Mouse (Mus musculus) limb, embryonic 14.5 days (tissue): ENCODE measurements around the gene Pmpca. TPM values are rescaled to one million over a fixed set of nuclear protein-coding genes. Genes with fewer than 3 reads are reported as not detected.
A peak's percentile ranks its signal among the peaks of the same experiment; 100 is the strongest.

Source experiments
- ATAC-seq: fragments of 200-750 bp; cut with Nextera tagmentation; 2 replicates; pipeline ENCODE4 v1.8.0; 2017; ENCODE audit warnings: low read depth, moderate number of reproducible peaks, moderate TSS enrichment; ENCODE audit not compliant: low FRiP score
- DNase-seq: peaks from one replicate; pipeline ENCODE4 v3.0.0-alpha.2; 2015; ENCODE audit warnings: low spot score
- H3K27ac ChIP-seq: fragments of 300-500 bp; sonication (generic); replicated peaks from 2 replicates; pipeline ENCODE4 v1.5.1; 2014; ENCODE audit warnings: low read depth, mild to moderate bottlenecking, low read length, moderate library complexity, mixed read lengths
- H3K27me3 ChIP-seq: fragments of 300-500 bp; sonication (generic); 2 replicates; pipeline ENCODE4 v1.6.1; 2014; ENCODE audit warnings: low read length, mixed read lengths; ENCODE audit not compliant: control insufficient read depth, insufficient read depth
- H3K36me3 ChIP-seq: fragments of 300-500 bp; sonication (generic); 2 replicates; pipeline ENCODE4 v1.6.1; 2014; ENCODE audit warnings: mild to moderate bottlenecking, low read length, moderate library complexity, mixed read lengths; ENCODE audit not compliant: control insufficient read depth, insufficient read depth
- H3K4me1 ChIP-seq: fragments of 300-500 bp; sonication (generic); 2 replicates; pipeline ENCODE4 v1.6.1; 2014; ENCODE audit warnings: antibody characterized with exemption, low read length, mixed read lengths; ENCODE audit not compliant: control insufficient read depth, insufficient read depth
- H3K4me2 ChIP-seq: fragments of 300-500 bp; sonication (generic); replicated peaks from 2 replicates; pipeline ENCODE4 v1.6.1; 2014; ENCODE audit warnings: low read depth, mild to moderate bottlenecking, low read length, moderate library complexity; ENCODE audit not compliant: severe bottlenecking
- H3K4me3 ChIP-seq: fragments of 300-500 bp; sonication (generic); replicated peaks from 2 replicates; pipeline ENCODE4 v1.5.1; 2014; ENCODE audit warnings: low read length
- H3K9ac ChIP-seq: fragments of 300-500 bp; sonication (generic); 2 replicates; pipeline ENCODE4 v1.6.1; 2014; ENCODE audit warnings: mild to moderate bottlenecking, low read depth, low read length, moderate library complexity; ENCODE audit not compliant: severe bottlenecking
- H3K9me3 ChIP-seq: fragments of 300-500 bp; sonication (generic); 2 replicates; pipeline ENCODE4 v1.6.1; 2016; ENCODE audit warnings: low read length; ENCODE audit not compliant: control insufficient read depth
- POLR2A ChIP-seq: fragments of 200-500 bp; IDR thresholded peaks from 2 replicates; pipeline ENCODE4 v1.8.0; 2012; ENCODE audit warnings: inconsistent platforms, mild to moderate bottlenecking, moderate library complexity, borderline replicate concordance; ENCODE audit not compliant: insufficient read depth, insufficient read length; ENCODE audit errors: extremely low read depth
- WGBS: fragments of 180-500 bp; shearing (Covaris S2); extraction: QIAGEN DNeasy Blood & Tissue Kit; methylation state at CpG from one replicate; pipeline ENCODE4 v1.1.7; 2014; 5-methylcytosine and 5-hydroxymethylcytosine counted together
- polyA plus RNA-seq, 2 experiments: library from polyadenylated mRNA; depleted of rRNA in 1 of 2; stranded (reverse) in 1 of 2; unstranded in 1 of 2; fragments of >200 nt; fragmentation: Nextera tagmentation in 1 of 2; extraction: Ambion mirVana in 1 of 2; gene quantifications; 2 replicates each; pipeline versions ENCODE4 v1.2.1 to v1.2.3; 2012 to 2014

Pmpca gene
- 106 and 108 TPM in 2 replicates for polyA plus RNA-seq (2012; rRNA removed)
- polyA plus RNA-seq (2014; fragmentation: Nextera tagmentation; extraction: Ambion mirVana) = 72.3 and 78.9 TPM in 2 replicates

- WGBS = under 1% methylated on average over 58 of the region's 60 CpGs
- Histone ChIP-seq H3K4me1 (peaks cover 10% of the 10 kb centered on the region), H3K36me3 (peaks cover 76% of the 10 kb centered on the region), H3K27ac (peak within 1 kb of the TSS; percentile 63), H3K9me3 (no peaks in the 10 kb centered on the region), H3K4me2 (peak within 1 kb of the TSS; percentile 90), H3K4me3 (peak within 1 kb of the TSS; percentile 96), H3K9ac (peak within 1 kb of the TSS; percentile 88), H3K27me3 (no peaks in the 10 kb centered on the region)
- DNase-seq (peak; percentile 76), ATAC-seq (peak; percentile 91)
- peak; percentile 82; the same call in 1 of the 2 replicates for TF ChIP-seq POLR2A
These were observed at the start of gene Pmpca, which contains the start of gene Entr1 for GRCm38 (mm10) chr2:26389154-26389690. TSS of gene Pmpca (plus strand) at chr2:26389339. TSS of gene Entr1 (minus strand) at chr2:26389316.

- DNase-seq (no peak), ATAC-seq (0 out of 2 replicates have a peak, but pooled peaks have one; percentile 5)
- no peaks in the 10 kb centered on the region for H3K4me1 ChIP-seq
- 94% methylated on average over 2 of the region's 2 CpGs for WGBS
- no peak for TF ChIP-seq POLR2A
- no peaks in the 10 kb centered on the region for H3K9me3 ChIP-seq
- no peak overlapping the region; the same call in 1 of the 2 replicates for H3K27ac ChIP-seq
- H3K9ac ChIP-seq = no peak overlapping the region
- peaks cover 82% of the 10 kb centered on the region for H3K36me3 ChIP-seq
- no peaks in the 10 kb centered on the region for H3K27me3 ChIP-seq
- no peak overlapping the region for H3K4me2 ChIP-seq
- H3K4me3 ChIP-seq = no peak overlapping the region
These were observed 47.6 kb upstream of the Pmpca start for GRCm38 (mm10) chr2:26341510-26341981.

- H3K9me3 ChIP-seq = no peaks in the 10 kb centered on the region
- whole genome bisulfite sequencing = 86% methylated on average over 10 of the region's 10 CpGs
- ATAC-seq (0 out of 2 replicates have a peak, but pooled peaks have one; percentile 16), DNase-seq (no peak)
- H3K27ac ChIP-seq = no peak overlapping the region
- H3K9ac ChIP-seq = no peak overlapping the region
- no peaks in the 10 kb centered on the region for H3K4me1 ChIP-seq
- H3K27me3 ChIP-seq = no peaks in the 10 kb centered on the region
- no peak for TF ChIP-seq POLR2A
- no peak overlapping the region for H3K4me3 ChIP-seq
- no peak overlapping the region for H3K4me2 ChIP-seq
- peaks cover 87% of the 10 kb centered on the region for H3K36me3 ChIP-seq
These were observed 47.1 kb upstream of the Pmpca start for GRCm38 (mm10) chr2:26342044-26342443.

GRCm38 (mm10) chr2:26342609-26343490 is 46.3 kb upstream of the Pmpca start:
- no peak for TF ChIP-seq POLR2A
- ATAC-seq (no peak), DNase-seq (no peak)
- Histone ChIP-seq H3K9ac (no peak overlapping the region), H3K36me3 (peaks cover 95% of the 10 kb centered on the region), H3K9me3 (no peaks in the 10 kb centered on the region), H3K27me3 (no peaks in the 10 kb centered on the region), H3K27ac (no peak overlapping the region), H3K4me3 (no peak overlapping the region), H3K4me1 (no peaks in the 10 kb centered on the region), H3K4me2 (no peak overlapping the region)
- WGBS = 78% methylated on average over 11 of the region's 11 CpGs

- no peak overlapping the region for H3K4me3 ChIP-seq
- H3K9me3 ChIP-seq = no peaks in the 10 kb centered on the region
- no peak for TF ChIP-seq POLR2A
- 54% methylated on average over 6 of the region's 6 CpGs for WGBS
- ATAC-seq = no peak
- H3K27ac ChIP-seq = no peak overlapping the region
- H3K27me3 ChIP-seq = no peaks in the 10 kb centered on the region
- no peak overlapping the region for H3K9ac ChIP-seq
- H3K4me2 ChIP-seq = no peak overlapping the region
- peaks cover 12% of the 10 kb centered on the region for H3K4me1 ChIP-seq
- no peak for DNase-seq
- H3K36me3 ChIP-seq = peaks cover 69% of the 10 kb centered on the region
These were observed 40.9 kb upstream of the Pmpca start for GRCm38 (mm10) chr2:26348241-26348640.
